Mouse (Mus musculus): ENCODE measurements at regions not wholly inside any gene's neighbourhood (a gene's known extent, or its start where the extent isn't known, plus 50 kb on each side); places are given as distances from the start of the nearest gene placed in this dataset.

- no peak for DNase-seq
Observed at GRCm38 (mm10) chr6:93391166-93391565, 447.9 kb upstream of the Adamts9 start.

- DNase-seq: no peak
Observed at GRCm38 (mm10) chr6:93371341-93371740, 428.0 kb upstream of the Adamts9 start.

GRCm38 (mm10) chr6:93363846-93364245, 420.6 kb upstream of the Adamts9 start:
- DNase-seq: peak in 1 of 2 experiments; percentile 3

- DNase-seq: no peak
Observed at GRCm38 (mm10) chr6:93353353-93354125, 410.2 kb upstream of the Adamts9 start.

- DNase-seq: no peak
Observed at GRCm38 (mm10) chr6:93349936-93350700, 406.8 kb upstream of the Adamts9 start.

GRCm38 (mm10) chr6:93348141-93348540, 404.8 kb upstream of the Adamts9 start:
- DNase-seq: no peak

GRCm38 (mm10) chr6:93328683-93329082, 385.4 kb upstream of the Adamts9 start:
- no peak for DNase-seq

GRCm38 (mm10) chr6:93327930-93328329, 384.6 kb upstream of the Adamts9 start:
- no peak for DNase-seq

- no peak for DNase-seq
Observed at GRCm38 (mm10) chr6:93323881-93324280, 380.6 kb upstream of the Adamts9 start.

- no peak for DNase-seq
Observed at GRCm38 (mm10) chr6:93314625-93315024, 371.3 kb upstream of the Adamts9 start.

- DNase-seq: no peak
Observed at GRCm38 (mm10) chr6:93305176-93305575, 361.9 kb upstream of the Adamts9 start.

GRCm38 (mm10) chr6:93297975-93298374, 354.7 kb upstream of the Adamts9 start:
- DNase-seq: no peak

- DNase-seq: no peak
Observed at GRCm38 (mm10) chr6:93291711-93292110, 348.4 kb upstream of the Adamts9 start.

GRCm38 (mm10) chr6:93288421-93288820, 345.1 kb upstream of the Adamts9 start:
- DNase-seq: no peak

- DNase-seq: no peak
Observed at GRCm38 (mm10) chr6:93285796-93286195, 342.5 kb upstream of the Adamts9 start.

GRCm38 (mm10) chr6:93281530-93281929, 338.2 kb upstream of the Adamts9 start:
- peak; percentile 6 to 15 for DNase-seq

GRCm38 (mm10) chr6:93273917-93274513, 330.7 kb upstream of the Adamts9 start:
- no peak for DNase-seq

GRCm38 (mm10) chr6:93272206-93272605, 328.9 kb upstream of the Adamts9 start:
- DNase-seq: no peak

- no peak for DNase-seq
Observed at GRCm38 (mm10) chr6:93266826-93267225, 323.5 kb upstream of the Adamts9 start.

- no peak for DNase-seq
Observed at GRCm38 (mm10) chr6:93265164-93265563, 321.9 kb upstream of the Adamts9 start.

- DNase-seq: no peak
Observed at GRCm38 (mm10) chr6:93260827-93261226, 317.5 kb upstream of the Adamts9 start.

GRCm38 (mm10) chr6:93257130-93257841, 314.0 kb upstream of the Adamts9 start:
- no peak for DNase-seq

GRCm38 (mm10) chr6:93253746-93254145, 310.5 kb upstream of the Adamts9 start:
- DNase-seq: peak; percentile 30 to 55
